Mouse (Mus musculus) testis, adult 2 months (tissue): ENCODE data around the gene Med24.

Source experiments
- CTCF ChIP-seq: fragments of 200-500 bp; IDR thresholded peaks from 2 replicates; pipeline ENCODE4 v1.5.1; 2012; ENCODE audit warnings: low read depth, mild to moderate bottlenecking, inconsistent platforms, low read length, moderate library complexity; ENCODE audit not compliant: control insufficient read depth, insufficient read depth, insufficient replicate concordance
- POLR2A ChIP-seq: fragments of 200-500 bp; IDR thresholded peaks from 2 replicates; pipeline ENCODE4 v1.6.1; 2012; ENCODE audit warnings: low read depth, mild to moderate bottlenecking, inconsistent platforms, low read length, moderate library complexity; ENCODE audit not compliant: control insufficient read depth

- TF ChIP-seq POLR2A = no peak
- TF ChIP-seq CTCF = no peak
Observed at GRCm38 (mm10) chr11:98772667-98773171, 43.5 kb upstream of the Med24 start.
